Mouse (Mus musculus) spleen, adult 2 months (tissue): ENCODE data around the gene Hormad1.

Experiments
- CTCF ChIP-seq: fragments of 200-500 bp; IDR thresholded peaks from 2 replicates; pipeline ENCODE4 v1.5.1; 2011; ENCODE audit warnings: mild to moderate bottlenecking, inconsistent platforms; ENCODE audit not compliant: insufficient read depth, insufficient read length, insufficient replicate concordance; ENCODE audit errors: extremely low read depth
- POLR2A ChIP-seq: fragments of 200-500 bp; IDR thresholded peaks from 2 replicates; pipeline ENCODE4 v1.6.1; 2011; ENCODE audit warnings: low read depth, low read length, inconsistent platforms

DNA sequence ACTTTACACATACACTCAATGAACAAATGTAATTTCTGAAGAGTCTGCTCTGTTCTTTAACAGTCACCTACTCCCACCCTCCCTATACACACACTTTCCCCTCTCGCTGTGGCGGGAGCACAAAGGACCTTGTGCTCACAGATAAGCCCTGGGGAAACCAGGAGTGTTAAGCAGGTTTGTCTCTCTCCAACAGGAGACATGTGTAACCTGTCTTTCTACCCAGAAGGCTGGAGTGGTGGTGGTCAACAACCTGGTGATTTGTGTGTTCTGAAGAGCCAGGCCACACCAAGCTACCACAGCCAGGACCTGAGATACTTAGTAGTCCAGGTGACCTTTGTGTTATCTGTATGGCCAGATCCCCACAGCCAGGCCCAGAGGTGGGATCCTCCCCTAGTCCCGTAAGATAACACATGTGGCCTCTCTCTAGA, 42.8 kb upstream of the Hormad1 start:
- TF ChIP-seq CTCF, result no peak
- TF ChIP-seq POLR2A, result no peak
